Mouse (Mus musculus) mouse trophoblast stem cell (cell line): ENCODE results near the gene March11.

Experiments used
- in situ Hi-C, 2 experiments: fragments of 300-500 bp; cut with MseI, MboI; formaldehyde crosslinking; loops; 2 replicates in 1 of 2; 3 replicates in 1 of 2; pipeline ENCODE4 v1.15.1; 2025

The March11 gene

GRCm38 (mm10) chr15:26373759-26374158 lies 64.9 kb downstream of the March11 start:
- in situ Hi-C loops: no loop called here

GRCm38 (mm10) chr15:26374232-26374631 lies 65.4 kb downstream of the March11 start:
- in situ Hi-C loops: no loop called here

GRCm38 (mm10) chr15:26374946-26375345 lies 66.1 kb downstream of the March11 start:
- in situ Hi-C loops: no loop called here

- in situ Hi-C loops: no loop called here
These were observed 68.5 kb downstream of the March11 start for GRCm38 (mm10) chr15:26377355-26377754.

DNA sequence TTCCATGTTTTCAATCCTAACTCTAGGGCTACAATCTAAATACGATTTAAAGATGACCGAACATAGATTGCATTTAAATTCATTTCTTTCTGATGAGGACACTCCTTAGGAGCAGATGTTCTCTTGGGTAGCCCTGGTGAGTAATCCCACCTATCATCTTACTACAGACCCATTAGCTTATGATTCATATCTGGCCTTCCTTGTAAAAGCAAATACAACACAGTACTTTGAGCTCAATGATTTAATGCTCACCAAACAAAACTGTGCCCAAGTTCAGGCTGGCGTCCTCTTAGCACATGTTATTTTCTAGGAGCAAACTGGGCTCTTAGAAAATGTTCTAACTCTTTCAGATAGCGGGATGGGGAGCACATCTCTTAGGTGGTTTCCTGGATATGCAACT lies 70.0 kb downstream of the March11 start:
- in situ Hi-C loops: no loop called here

- in situ Hi-C loops: no loop called here
These were observed 71.0 kb downstream of the March11 start for GRCm38 (mm10) chr15:26379831-26380230.

DNA sequence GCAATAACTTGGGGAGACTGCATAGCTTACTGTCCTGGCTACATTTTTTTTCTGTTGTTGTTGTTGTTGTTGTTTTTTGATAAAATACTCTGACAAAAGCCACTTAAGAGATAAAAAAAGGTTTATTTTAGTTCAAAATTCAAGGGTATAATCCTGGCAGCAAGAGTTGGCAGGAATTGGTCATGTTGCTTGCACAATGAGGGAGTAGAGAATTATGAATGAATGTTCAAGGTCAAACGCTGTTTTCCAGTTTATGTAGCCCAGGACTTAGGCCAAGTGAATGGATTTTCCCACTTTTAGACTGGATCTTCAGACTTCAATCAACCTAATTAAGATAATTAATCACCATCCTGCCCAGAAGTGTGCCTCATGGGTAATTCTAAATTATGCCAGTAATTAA lies 72.0 kb downstream of the March11 start:
- in situ Hi-C loops: no loop called here

DNA sequence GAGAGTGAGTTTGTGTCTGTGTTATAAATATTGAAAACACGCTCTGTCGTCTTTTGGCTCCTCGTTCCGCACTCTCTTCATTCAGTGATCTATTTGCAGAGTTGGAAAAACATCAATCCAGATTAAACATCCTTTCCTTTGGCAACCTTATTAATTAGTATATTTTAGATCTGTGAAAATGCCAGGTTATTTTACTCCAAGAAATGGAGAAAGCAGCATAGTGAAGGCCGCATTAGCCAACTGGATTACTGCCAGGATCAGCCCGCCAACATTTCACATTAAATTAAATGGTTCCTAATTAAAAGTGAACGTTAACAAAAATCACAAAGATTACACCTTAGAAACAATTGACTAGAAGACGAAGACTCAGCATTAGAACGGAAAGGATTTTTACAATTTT lies 81.2 kb downstream of the March11 start:
- in situ Hi-C loops: no loop called here

DNA sequence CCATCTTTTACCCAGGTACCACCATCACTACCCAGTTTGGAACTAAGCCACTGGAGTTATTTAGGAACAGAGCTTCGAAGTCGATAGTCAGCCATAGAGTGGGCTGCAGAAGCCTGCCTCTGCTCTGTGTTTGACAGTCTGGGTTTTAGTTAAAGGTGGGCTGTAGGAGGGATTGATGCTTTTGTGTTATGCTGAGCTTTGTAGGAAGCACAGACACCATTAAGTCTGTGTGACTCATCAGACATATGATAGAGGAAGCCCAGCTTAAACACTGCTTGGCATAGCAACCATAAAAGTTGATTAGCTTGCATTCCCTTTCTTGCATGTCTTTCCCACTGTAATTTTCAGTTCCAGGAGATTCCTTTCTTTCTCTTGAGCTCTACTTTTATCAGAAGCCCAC lies 87.7 kb downstream of the March11 start:
- in situ Hi-C loops: no loop called here

GRCm38 (mm10) chr15:26425284-26425683 lies 116.4 kb downstream of the March11 start:
- in situ Hi-C loops: no loop called here

GRCm38 (mm10) chr15:26426231-26426630 lies 117.4 kb downstream of the March11 start:
- in situ Hi-C loops: no loop called here

DNA sequence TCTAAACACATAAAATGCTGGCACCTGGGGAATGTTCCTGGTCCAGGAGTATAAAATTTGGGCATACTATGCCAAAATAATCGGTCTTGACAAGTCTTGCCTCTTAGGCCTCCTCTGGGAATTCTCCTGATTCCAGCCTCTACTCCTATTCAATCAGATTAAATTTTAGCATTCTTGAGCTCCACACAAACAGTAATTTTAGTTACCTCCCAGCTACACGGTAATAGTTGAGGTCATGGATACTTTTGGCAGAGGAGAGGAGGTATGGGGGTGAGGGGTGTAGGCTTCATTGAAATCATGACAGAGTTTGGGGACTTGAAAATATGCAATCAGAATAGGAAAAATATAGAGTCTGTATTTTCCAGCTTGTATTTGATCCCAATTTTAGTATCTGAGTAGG lies 121.7 kb downstream of the March11 start:
- in situ Hi-C loops: no loop called here

DNA sequence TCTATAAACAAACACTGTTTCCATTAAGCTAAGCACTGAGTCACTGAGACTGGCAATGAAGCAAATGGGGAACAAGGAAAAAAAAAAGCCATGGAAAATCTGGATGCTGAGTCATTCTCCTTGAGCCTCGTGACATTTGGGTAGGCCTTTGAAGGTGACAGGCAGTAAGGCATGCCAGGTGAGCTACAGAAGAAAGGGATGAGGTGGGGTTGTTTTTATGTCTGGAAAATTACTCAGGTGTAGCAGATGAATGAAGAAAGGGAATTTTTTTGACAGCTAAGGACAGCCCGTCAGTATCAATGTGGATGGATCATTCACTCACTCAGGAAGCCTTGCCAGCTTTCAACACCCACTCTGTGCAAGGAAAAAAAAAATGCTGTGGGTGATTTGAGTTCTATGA lies 123.8 kb downstream of the March11 start:
- in situ Hi-C loops: no loop called here

GRCm38 (mm10) chr15:26435725-26436124 lies 126.9 kb downstream of the March11 start:
- in situ Hi-C loops: no loop called here

DNA sequence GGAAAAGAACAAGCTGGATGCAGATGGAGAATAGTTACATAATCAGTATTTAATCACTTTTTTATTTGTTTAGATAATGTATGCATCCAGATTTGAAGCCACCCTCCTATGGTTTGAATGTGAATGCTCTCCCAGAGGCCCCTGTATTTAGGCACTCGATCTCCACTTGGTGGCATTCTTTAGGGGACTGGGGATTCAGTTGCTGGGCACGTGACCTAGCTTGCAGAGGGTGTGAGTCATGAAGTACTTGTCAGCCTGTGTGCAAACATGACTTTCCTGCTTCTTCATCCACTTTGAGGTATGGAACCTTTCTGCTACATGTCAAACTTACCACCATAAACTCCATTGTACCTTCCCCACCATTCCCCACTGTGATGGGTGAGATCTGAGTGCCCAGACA lies 128.3 kb downstream of the March11 start:
- in situ Hi-C loops: no loop called here
